Mouse (Mus musculus) E14TG2a.4 (cell line): ENCODE measurements around the gene Ap1ar.

Experiments used
- CTCF ChIP-seq: conservative IDR thresholded peaks from 2 replicates; pipeline ENCODE4 v1.5.1; 2014; ENCODE audit warnings: low read length
- POU5F1 ChIP-seq: IDR thresholded peaks from 2 replicates; pipeline ENCODE4 v1.6.1; 2014; ENCODE audit warnings: low read length, borderline replicate concordance

GRCm38 (mm10) chr3:127868046-127868758 lies 30.9 kb upstream of the Ap1ar start:
- TF ChIP-seq CTCF = no peak
- no peak for TF ChIP-seq POU5F1
